Mouse (Mus musculus): ENCODE measurements around the gene Spats2. TPM values are rescaled to one million over a fixed set of nuclear protein-coding genes. Genes with fewer than 3 reads are reported as not detected.
"Not testable (repeated sequence)": the region's sequence is repeated elsewhere in the genome, so short reads cannot be mapped to it uniquely, and the experiment has no call there.

Spats2 gene
- 0.19 and 0.40 TPM in 2 replicates for polyA plus RNA-seq (2012)

- Histone ChIP-seq H3K9me3 (ENCODE audit: control insufficient read depth, low read length) (no peaks in the 10 kb centered on the region), H3K4me1 (ENCODE audit: control insufficient read depth) (peaks cover 20% of the 10 kb centered on the region), H3K4me3 (replicated peaks) (peak within 1 kb of the TSS; percentile 72), H3K27me3 (ENCODE audit: control insufficient read depth) (peaks cover 35% of the 10 kb centered on the region), H3K36me3 (ENCODE audit: control insufficient read depth) (no peaks in the 10 kb centered on the region)
- TF ChIP-seq TAL1 (IDR thresholded peaks at IDR 0.05; ENCODE audit: low read length) (no peak), GATA1 (IDR thresholded peaks at IDR 0.05; ENCODE audit: low read length) (no peak)
Observed at GRCm38 (mm10) chr15:99125711-99126080, at the start of gene Spats2. TSS of gene Spats2 (plus strand) at chr15:99125916.

GRCm38 (mm10) chr15:99076011-99076410 lies 49.7 kb upstream of the Spats2 start:
- Histone ChIP-seq H3K4me3 (replicated peaks) (peak overlapping the region; percentile 95), H3K4me1 (ENCODE audit: control insufficient read depth) (peaks cover 39% of the 10 kb centered on the region), H3K36me3 (ENCODE audit: control insufficient read depth) (peaks cover 50% of the 10 kb centered on the region)
- not testable (repeated sequence) for H3K9me3 ChIP-seq (ENCODE audit: control insufficient read depth, low read length); H3K27me3 ChIP-seq (ENCODE audit: control insufficient read depth)

GRCm38 (mm10) chr15:99078181-99078910 lies 47.4 kb upstream of the Spats2 start:
- no peak overlapping the region for H3K4me3 ChIP-seq (replicated peaks)
- 0 out of 2 replicates have a peak, but pooled peaks cover under 1% of the 10 kb centered on the region for H3K27me3 ChIP-seq (ENCODE audit: control insufficient read depth)
- H3K9me3 ChIP-seq (ENCODE audit: control insufficient read depth, low read length): no peaks in the 10 kb centered on the region
- H3K36me3 ChIP-seq (ENCODE audit: control insufficient read depth): peaks cover 73% of the 10 kb centered on the region
- TF ChIP-seq GATA1 (IDR thresholded peaks at IDR 0.05; ENCODE audit: low read length) (no peak), TAL1 (IDR thresholded peaks at IDR 0.05; ENCODE audit: low read length) (no peak)
- peaks cover 43% of the 10 kb centered on the region for H3K4me1 ChIP-seq (ENCODE audit: control insufficient read depth)

GRCm38 (mm10) chr15:99079804-99080203 lies 45.9 kb upstream of the Spats2 start:
- Histone ChIP-seq H3K4me1 (ENCODE audit: control insufficient read depth) (peaks cover 40% of the 10 kb centered on the region), H3K27me3 (ENCODE audit: control insufficient read depth) (peaks cover 15% of the 10 kb centered on the region), H3K9me3 (ENCODE audit: control insufficient read depth, low read length) (no peaks in the 10 kb centered on the region), H3K36me3 (ENCODE audit: control insufficient read depth) (peaks cover 80% of the 10 kb centered on the region), H3K4me3 (replicated peaks) (no peak overlapping the region)
- TF ChIP-seq TAL1 (IDR thresholded peaks at IDR 0.05; ENCODE audit: low read length): no peak
- TF ChIP-seq GATA1 (IDR thresholded peaks at IDR 0.05; ENCODE audit: low read length): no peak

DNA sequence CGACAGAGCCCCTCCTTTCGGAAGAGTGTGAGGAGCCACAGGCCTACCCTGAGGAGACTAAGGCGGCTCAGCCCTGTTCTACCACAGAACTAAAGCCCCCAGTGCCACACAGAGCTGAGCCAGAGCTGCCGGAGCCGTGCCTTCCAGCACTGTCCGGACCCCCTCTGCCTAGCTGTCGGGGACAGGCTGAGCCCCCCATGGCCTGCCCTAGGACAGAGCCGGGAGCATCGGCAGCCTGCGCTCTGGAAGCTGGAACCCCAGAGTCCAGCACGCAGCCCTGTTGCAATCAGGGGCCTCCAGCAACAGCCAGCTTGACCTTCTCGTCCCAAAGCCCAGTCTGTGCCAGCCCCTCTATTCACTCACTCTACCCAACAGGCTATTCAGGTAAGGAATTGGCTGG lies 43.4 kb upstream of the Spats2 start:
- H3K4me1 ChIP-seq (ENCODE audit: control insufficient read depth): peaks cover 25% of the 10 kb centered on the region
- no peak for TF ChIP-seq GATA1 (IDR thresholded peaks at IDR 0.05; ENCODE audit: low read length)
- TF ChIP-seq TAL1 (IDR thresholded peaks at IDR 0.05; ENCODE audit: low read length): no peak
- H3K27me3 ChIP-seq (ENCODE audit: control insufficient read depth): peaks cover 40% of the 10 kb centered on the region
- H3K4me3 ChIP-seq (replicated peaks): no peak overlapping the region
- H3K9me3 ChIP-seq (ENCODE audit: control insufficient read depth, low read length): peaks cover 3% of the 10 kb centered on the region; the same call in 1 of the 2 replicates
- H3K36me3 ChIP-seq (ENCODE audit: control insufficient read depth): peaks cover 65% of the 10 kb centered on the region

GRCm38 (mm10) chr15:99082840-99083239 lies 42.9 kb upstream of the Spats2 start:
- H3K4me3 ChIP-seq (replicated peaks): no peak overlapping the region
- H3K9me3 ChIP-seq (ENCODE audit: control insufficient read depth, low read length): peaks cover 6% of the 10 kb centered on the region; the same call in 1 of the 2 replicates
- H3K4me1 ChIP-seq (ENCODE audit: control insufficient read depth): peaks cover 26% of the 10 kb centered on the region
- peaks cover 45% of the 10 kb centered on the region for H3K27me3 ChIP-seq (ENCODE audit: control insufficient read depth)
- H3K36me3 ChIP-seq (ENCODE audit: control insufficient read depth): peaks cover 60% of the 10 kb centered on the region
- no peak for TF ChIP-seq TAL1 (IDR thresholded peaks at IDR 0.05; ENCODE audit: low read length)

- H3K4me3 ChIP-seq (replicated peaks): no peak overlapping the region
- H3K36me3 ChIP-seq (ENCODE audit: control insufficient read depth): peaks cover 56% of the 10 kb centered on the region
- H3K27me3 ChIP-seq (ENCODE audit: control insufficient read depth): peaks cover 50% of the 10 kb centered on the region
- no peak for TF ChIP-seq TAL1 (IDR thresholded peaks at IDR 0.05; ENCODE audit: low read length)
- no peak for TF ChIP-seq GATA1 (IDR thresholded peaks at IDR 0.05; ENCODE audit: low read length)
- H3K4me1 ChIP-seq (ENCODE audit: control insufficient read depth): peaks cover 26% of the 10 kb centered on the region
- H3K9me3 ChIP-seq (ENCODE audit: control insufficient read depth, low read length): peaks cover 6% of the 10 kb centered on the region; the same call in 1 of the 2 replicates
Observed at GRCm38 (mm10) chr15:99083258-99083657, 42.5 kb upstream of the Spats2 start.

GRCm38 (mm10) chr15:99083867-99084557 lies 41.7 kb upstream of the Spats2 start:
- TF ChIP-seq GATA1 (IDR thresholded peaks at IDR 0.05; ENCODE audit: low read length) (no peak), TAL1 (IDR thresholded peaks at IDR 0.05; ENCODE audit: low read length) (no peak)
- H3K36me3 ChIP-seq (ENCODE audit: control insufficient read depth): peaks cover 48% of the 10 kb centered on the region
- H3K4me1 ChIP-seq (ENCODE audit: control insufficient read depth): peaks cover 22% of the 10 kb centered on the region
- peaks cover 57% of the 10 kb centered on the region for H3K27me3 ChIP-seq (ENCODE audit: control insufficient read depth)
- peaks cover 6% of the 10 kb centered on the region; the same call in 1 of the 2 replicates for H3K9me3 ChIP-seq (ENCODE audit: control insufficient read depth, low read length)
- H3K4me3 ChIP-seq (replicated peaks): no peak overlapping the region

DNA sequence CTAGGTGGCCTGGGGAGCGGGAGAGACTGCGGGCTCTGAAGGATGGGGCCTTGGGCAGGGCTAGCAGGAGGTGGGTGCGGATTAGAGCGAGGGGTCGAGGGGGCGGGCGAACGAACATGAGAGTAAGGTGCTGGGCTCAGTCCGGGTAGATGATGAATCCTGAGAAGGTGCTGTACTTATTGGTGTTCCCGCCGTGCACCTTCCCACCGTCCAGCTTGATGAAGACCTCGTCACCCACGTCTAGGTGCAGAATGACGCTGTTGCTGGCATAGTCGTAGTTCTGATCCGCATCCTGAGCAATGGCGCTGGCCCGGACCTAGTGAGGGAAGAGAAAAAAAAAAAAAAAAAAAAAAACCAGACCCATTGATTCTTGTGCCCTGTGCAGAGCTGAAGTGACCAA lies 41.1 kb upstream of the Spats2 start:
- H3K4me1 ChIP-seq (ENCODE audit: control insufficient read depth): peaks cover 22% of the 10 kb centered on the region
- peaks cover 44% of the 10 kb centered on the region for H3K36me3 ChIP-seq (ENCODE audit: control insufficient read depth)
- H3K4me3 ChIP-seq (replicated peaks): no peak overlapping the region
- H3K9me3 ChIP-seq (ENCODE audit: control insufficient read depth, low read length): peaks cover 6% of the 10 kb centered on the region; the same call in 1 of the 2 replicates
- H3K27me3 ChIP-seq (ENCODE audit: control insufficient read depth): peaks cover 63% of the 10 kb centered on the region
- TF ChIP-seq GATA1 (IDR thresholded peaks at IDR 0.05; ENCODE audit: low read length) (no peak), TAL1 (IDR thresholded peaks at IDR 0.05; ENCODE audit: low read length) (no peak)

All from erythroblast, embryonic 14.5 days (primary cell).